Mouse (Mus musculus) limb, embryonic 13.5 days (tissue): ENCODE results near the gene Gm10337. TPM values are rescaled to one million over a fixed set of nuclear protein-coding genes. Genes with fewer than 3 reads are reported as not detected.

Source experiments
- ATAC-seq: fragments of 200-750 bp; cut with Nextera tagmentation; 2 replicates; pipeline ENCODE4 v1.8.0; 2017; ENCODE audit warnings: low read depth, moderate number of reproducible peaks, moderate TSS enrichment; ENCODE audit not compliant: low FRiP score
- H3K27ac ChIP-seq: fragments of 300-500 bp; sonication (generic); 2 replicates; pipeline ENCODE4 v1.5.1; 2015; ENCODE audit warnings: inconsistent platforms, mild to moderate bottlenecking, moderate library complexity
- H3K27me3 ChIP-seq: fragments of 300-500 bp; sonication (generic); 2 replicates; pipeline ENCODE4 v1.6.1; 2015; ENCODE audit warnings: mild to moderate bottlenecking, inconsistent platforms
- H3K36me3 ChIP-seq: fragments of 300-500 bp; sonication (generic); 2 replicates; pipeline ENCODE4 v1.6.1; 2015; ENCODE audit warnings: inconsistent platforms, mild to moderate bottlenecking, moderate library complexity
- H3K4me1 ChIP-seq: fragments of 300-500 bp; sonication (generic); 2 replicates; pipeline ENCODE4 v1.6.1; 2015; ENCODE audit warnings: inconsistent platforms
- H3K4me2 ChIP-seq: fragments of 300-500 bp; sonication (generic); replicated peaks from 2 replicates; pipeline ENCODE4 v1.6.1; 2015; ENCODE audit warnings: inconsistent platforms, mild to moderate bottlenecking, moderate library complexity
- H3K4me3 ChIP-seq: fragments of 300-500 bp; sonication (generic); 2 replicates; pipeline ENCODE4 v1.5.1; 2015; ENCODE audit warnings: moderate library complexity, mild to moderate bottlenecking, inconsistent platforms
- H3K9ac ChIP-seq: fragments of 300-500 bp; sonication (generic); 2 replicates; pipeline ENCODE4 v1.6.1; 2015; ENCODE audit warnings: mild to moderate bottlenecking, inconsistent platforms
- H3K9me3 ChIP-seq: fragments of 300-500 bp; sonication (generic); 2 replicates; pipeline ENCODE4 v1.6.1; 2016; ENCODE audit warnings: inconsistent platforms
- WGBS: fragments of 180-500 bp; shearing (Covaris S2); methylation state at CpG from one replicate; pipeline ENCODE4 v1.1.7; 2015; 5-methylcytosine and 5-hydroxymethylcytosine counted together
- polyA plus RNA-seq: library from polyadenylated mRNA; unstranded; fragments of >200 nt; fragmentation: Nextera tagmentation; extraction: Ambion mirVana; gene quantifications from 2 replicates; pipeline ENCODE4 v1.2.1, GENCODE M21; 2015

Gm10337 gene
- polyA plus RNA-seq, 1 experiment from 2014 or later, result 2.5 TPM

- Histone ChIP-seq H3K27ac (peak overlapping the region; percentile 64; the same call in 1 of the 2 replicates), H3K4me1 (peaks cover 59% of the 10 kb centered on the region), H3K27me3 (no peaks in the 10 kb centered on the region), H3K36me3 (0 out of 2 replicates have a peak, but pooled peaks cover 10% of the 10 kb centered on the region), H3K9me3 (no peaks in the 10 kb centered on the region), H3K4me2 (peak overlapping the region; percentile 79), H3K9ac (peak overlapping the region; percentile 71), H3K4me3 (peak overlapping the region; percentile 62)
- 7% methylated on average over 6 of the region's 6 CpGs for WGBS
- ATAC-seq, result no peak; the same call in 1 of the 2 replicates
Observed at GRCm38 (mm10) chr15:102511285-102511833, 7.8 kb downstream of the Gm10337 start.

DNA sequence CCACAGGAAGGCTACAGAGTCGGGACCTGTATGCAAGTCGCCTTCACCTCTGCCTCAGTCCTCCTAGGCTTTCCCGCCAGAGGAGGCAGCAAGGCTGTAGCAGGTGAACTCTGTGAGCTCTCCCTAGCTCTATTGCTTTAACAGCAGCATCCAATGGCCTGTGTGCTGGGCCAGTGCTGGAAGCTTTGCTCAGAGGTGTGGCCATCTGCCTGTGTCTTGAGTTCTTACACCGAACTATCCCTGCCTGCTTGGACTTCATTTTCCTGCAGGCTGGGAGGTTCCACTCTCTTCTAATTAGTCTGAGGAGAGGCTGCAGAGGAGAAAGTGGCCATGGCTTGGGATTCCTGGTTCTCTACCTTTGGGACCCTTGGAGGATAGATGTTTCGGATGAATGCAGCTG lies 8.5 kb downstream of the Gm10337 start:
- no peak overlapping the region; the same call in 1 of the 2 replicates for H3K27ac ChIP-seq
- H3K36me3 ChIP-seq, result 0 out of 2 replicates have a peak, but pooled peaks cover 10% of the 10 kb centered on the region
- no peak overlapping the region for H3K4me3 ChIP-seq
- H3K9ac ChIP-seq, result peak overlapping the region; percentile 43
- no peak for ATAC-seq
- H3K27me3 ChIP-seq, result no peaks in the 10 kb centered on the region
- H3K4me1 ChIP-seq, result peaks cover 59% of the 10 kb centered on the region
- 23% methylated on average over 5 of the region's 5 CpGs for WGBS
- H3K4me2 ChIP-seq, result peak overlapping the region; percentile 79; the same call in 1 of the 2 replicates
- H3K9me3 ChIP-seq, result no peaks in the 10 kb centered on the region

DNA sequence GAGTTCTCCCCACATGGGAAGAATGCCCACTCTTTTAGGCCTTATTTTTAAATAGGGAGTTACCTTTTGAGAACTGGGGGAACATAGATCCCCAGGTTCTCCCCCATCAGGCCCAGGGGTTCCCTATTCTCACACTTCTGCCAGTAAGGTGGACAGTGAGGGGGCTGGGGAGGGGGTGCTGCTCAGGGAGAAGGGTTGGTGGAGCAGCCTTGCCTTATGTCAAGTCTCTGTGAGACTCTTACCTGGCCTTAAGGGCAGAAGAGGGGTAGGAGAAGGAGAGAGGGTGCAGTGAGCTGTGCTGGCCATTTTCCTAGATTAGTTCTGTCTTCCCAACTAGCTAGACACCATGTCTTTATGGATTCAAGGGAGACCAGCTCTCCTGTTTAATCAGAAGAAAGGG lies 8.9 kb downstream of the Gm10337 start:
- Histone ChIP-seq H3K27me3 (no peaks in the 10 kb centered on the region), H3K36me3 (0 out of 2 replicates have a peak, but pooled peaks cover 8% of the 10 kb centered on the region), H3K4me1 (peaks cover 59% of the 10 kb centered on the region), H3K4me2 (no peak overlapping the region), H3K9ac (peak overlapping the region; percentile 43), H3K27ac (no peak overlapping the region; the same call in 1 of the 2 replicates), H3K4me3 (no peak overlapping the region), H3K9me3 (no peaks in the 10 kb centered on the region)
- no peak for ATAC-seq

DNA sequence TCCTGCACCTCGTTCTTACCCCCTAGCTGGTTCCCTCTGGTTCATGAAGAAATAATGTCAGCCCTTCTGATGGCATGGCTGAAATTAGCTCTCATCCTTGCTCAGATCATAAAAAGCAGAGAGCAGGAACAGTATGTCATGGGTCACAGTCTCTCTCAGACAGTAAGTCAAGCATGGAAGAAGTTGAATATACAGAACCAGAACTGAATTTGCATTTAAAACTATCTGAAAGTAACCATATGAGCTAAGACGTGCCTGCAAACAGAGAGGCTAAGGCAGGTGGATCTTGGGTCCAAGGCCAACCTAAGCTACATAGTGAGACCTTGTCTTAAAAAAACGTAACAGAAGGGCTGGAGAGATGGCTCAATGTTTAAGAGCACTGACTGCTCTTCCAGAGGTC lies 9.5 kb downstream of the Gm10337 start:
- Histone ChIP-seq H3K27me3 (no peaks in the 10 kb centered on the region), H3K4me2 (no peak overlapping the region), H3K9me3 (no peaks in the 10 kb centered on the region), H3K9ac (peak overlapping the region; percentile 43; the same call in 1 of the 2 replicates), H3K27ac (no peak overlapping the region), H3K4me3 (no peak overlapping the region), H3K36me3 (0 out of 2 replicates have a peak, but pooled peaks cover 7% of the 10 kb centered on the region), H3K4me1 (peaks cover 59% of the 10 kb centered on the region)
- ATAC-seq, result no peak
- WGBS, result 83% methylated on average over 3 of the region's 3 CpGs

DNA sequence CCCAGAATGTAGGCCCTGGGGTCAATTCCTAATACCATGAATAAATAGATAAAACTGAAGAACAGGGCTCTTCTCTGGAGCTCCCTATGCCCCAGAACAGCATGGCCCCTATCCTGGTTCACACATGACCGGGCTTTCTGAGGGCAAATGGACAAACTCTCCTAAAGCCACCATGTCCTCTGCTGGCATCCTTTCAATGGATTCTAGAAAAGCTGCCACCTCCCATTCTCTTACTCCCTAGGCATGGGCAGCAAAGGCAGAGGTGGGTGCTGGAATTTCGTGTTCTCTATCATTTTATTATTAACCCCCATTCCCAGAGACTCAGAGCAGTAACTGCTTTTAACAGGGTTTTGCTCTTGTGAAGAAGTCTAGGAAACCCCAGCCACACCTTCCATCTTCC lies 11.7 kb downstream of the Gm10337 start:
- Histone ChIP-seq H3K9me3 (no peaks in the 10 kb centered on the region), H3K4me1 (peaks cover 58% of the 10 kb centered on the region), H3K27ac (no peak overlapping the region), H3K27me3 (no peaks in the 10 kb centered on the region), H3K9ac (no peak overlapping the region), H3K4me3 (peak overlapping the region; percentile 67), H3K4me2 (peak overlapping the region; percentile 88), H3K36me3 (peaks cover under 1% of the 10 kb centered on the region; the same call in 1 of the 2 replicates)
- no peak for ATAC-seq
- WGBS, result 85% methylated on average over 2 of the region's 2 CpGs

DNA sequence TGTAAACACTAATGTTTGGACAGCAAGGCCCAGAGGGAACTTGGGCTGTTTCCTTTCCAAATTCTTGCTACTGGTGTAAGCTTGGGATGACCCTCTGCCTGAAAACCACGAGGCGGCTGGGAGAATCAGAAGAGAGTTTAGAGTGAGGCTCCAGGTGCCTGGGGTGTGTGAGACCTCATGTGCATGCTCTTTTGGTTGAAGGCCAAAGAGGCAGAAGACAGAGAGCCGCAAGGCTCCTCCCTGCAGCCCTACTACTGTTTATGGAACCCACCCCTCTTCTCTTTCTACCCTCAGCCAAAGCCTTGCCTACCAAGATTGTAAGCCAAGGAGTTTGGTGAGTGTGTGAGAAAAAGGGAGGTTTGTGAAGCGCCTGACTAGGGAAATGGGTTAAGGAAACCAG lies 12.3 kb downstream of the Gm10337 start:
- no peak for ATAC-seq
- 35% methylated on average over 4 of the region's 4 CpGs for WGBS
- Histone ChIP-seq H3K36me3 (peaks cover 6% of the 10 kb centered on the region), H3K9ac (peak overlapping the region; percentile 79), H3K4me1 (peaks cover 61% of the 10 kb centered on the region), H3K27ac (peak overlapping the region; percentile 85; the same call in 1 of the 2 replicates), H3K27me3 (no peaks in the 10 kb centered on the region), H3K9me3 (no peaks in the 10 kb centered on the region), H3K4me3 (peak overlapping the region; percentile 67), H3K4me2 (peak overlapping the region; percentile 88)

DNA sequence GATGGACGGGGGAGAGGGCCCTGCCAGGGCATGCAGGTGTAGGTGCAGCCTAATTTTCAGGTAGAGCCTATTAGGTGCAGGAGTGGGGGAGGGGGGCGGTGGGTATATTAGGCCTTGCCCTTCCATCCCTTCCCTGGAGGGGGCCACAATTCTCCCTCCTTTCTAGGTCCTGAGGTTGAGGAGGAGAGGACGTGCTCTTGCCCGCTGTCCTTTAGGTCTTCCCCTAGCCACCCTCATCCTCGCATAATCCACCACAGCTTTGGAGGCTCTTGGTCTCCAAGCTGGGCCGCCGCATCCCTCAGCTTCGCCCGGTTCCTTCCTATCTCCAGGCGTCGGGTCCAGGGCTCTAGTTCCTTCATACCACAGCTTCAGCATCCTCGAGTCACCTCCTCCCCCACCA lies 12.8 kb downstream of the Gm10337 start:
- Histone ChIP-seq H3K9me3 (no peaks in the 10 kb centered on the region), H3K4me1 (peaks cover 56% of the 10 kb centered on the region), H3K27ac (peak overlapping the region; percentile 85), H3K9ac (peak overlapping the region; percentile 79), H3K4me2 (peak overlapping the region; percentile 88), H3K27me3 (no peaks in the 10 kb centered on the region), H3K4me3 (peak overlapping the region; percentile 67), H3K36me3 (peaks cover 11% of the 10 kb centered on the region)
- ATAC-seq, result no peak
- 1% methylated on average over 12 of the region's 12 CpGs for WGBS

DNA sequence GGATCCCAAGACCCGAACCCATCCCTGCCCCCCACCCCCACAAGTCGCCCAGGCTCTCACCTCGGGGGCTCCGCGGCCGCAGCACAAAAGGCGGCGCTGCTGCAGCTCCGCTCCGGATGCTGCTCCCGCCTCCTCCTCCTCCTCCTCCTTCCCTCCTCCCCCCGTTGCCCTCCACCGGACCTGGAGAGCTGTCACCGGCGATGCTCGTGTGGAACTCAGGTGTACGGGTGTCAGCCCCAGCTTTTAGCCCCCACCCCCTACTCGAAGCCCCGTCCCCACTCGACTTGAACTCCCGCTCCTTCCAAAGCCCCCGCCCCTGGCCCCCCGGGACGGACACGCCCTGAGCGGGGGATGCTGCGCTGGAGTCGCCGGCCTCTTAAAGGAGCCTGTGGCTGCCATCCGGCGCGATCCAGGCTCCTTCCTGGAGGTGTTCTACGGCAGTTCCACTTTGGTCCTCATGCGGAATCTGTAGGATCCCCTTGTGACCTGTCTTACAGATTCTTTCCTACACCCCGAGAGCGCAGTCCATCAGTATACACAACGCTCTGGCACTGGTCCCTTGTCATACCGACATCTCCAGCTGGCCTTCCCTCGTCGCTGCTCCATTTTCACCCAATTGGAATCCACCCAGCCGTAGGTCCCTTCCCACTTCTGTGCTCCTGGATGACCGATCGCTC lies 13.3 kb downstream of the Gm10337 start, which contains the start of gene Map3k12:
Gene Map3k12 (minus strand): TSS at position 337 of the 677 bp plus-strand sequence.
- H3K36me3 ChIP-seq, result peaks cover 16% of the 10 kb centered on the region
- peaks cover 50% of the 10 kb centered on the region for H3K4me1 ChIP-seq
- H3K9me3 ChIP-seq, result no peaks in the 10 kb centered on the region
- peak within 1 kb of the TSS; percentile 88 for H3K4me2 ChIP-seq
- no peak for ATAC-seq
- peak within 1 kb of the TSS; percentile 99 for H3K27ac ChIP-seq
- H3K27me3 ChIP-seq, result no peaks in the 10 kb centered on the region
- WGBS, result 1% methylated on average over 38 of the region's 43 CpGs
- H3K4me3 ChIP-seq, result peak within 1 kb of the TSS; percentile 67
- H3K9ac ChIP-seq, result peak within 1 kb of the TSS; percentile 79

DNA sequence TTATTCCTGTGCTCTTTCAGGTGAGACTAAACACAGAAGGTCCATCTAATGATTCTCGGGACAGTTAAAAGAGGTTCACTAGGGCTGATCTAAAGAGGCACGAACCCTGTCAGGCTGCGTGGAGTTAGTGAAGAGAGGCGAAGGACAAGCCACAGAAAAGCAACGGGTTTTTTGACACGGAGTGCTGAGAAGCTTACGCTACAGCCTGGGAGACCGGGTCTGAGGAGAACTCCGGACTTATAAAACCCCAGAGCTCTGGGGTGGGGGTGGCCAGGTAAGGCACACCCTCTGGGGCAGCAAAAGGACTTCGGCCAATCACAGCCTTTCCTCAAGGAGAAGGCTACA lies 14.1 kb downstream of the Gm10337 start:
- H3K27me3 ChIP-seq, result no peaks in the 10 kb centered on the region
- H3K4me2 ChIP-seq, result peak overlapping the region; percentile 88
- no peaks in the 10 kb centered on the region for H3K9me3 ChIP-seq
- H3K27ac ChIP-seq, result peak overlapping the region; percentile 85
- H3K4me1 ChIP-seq, result peaks cover 43% of the 10 kb centered on the region
- peaks cover 24% of the 10 kb centered on the region for H3K36me3 ChIP-seq
- peak overlapping the region; percentile 79 for H3K9ac ChIP-seq
- no peak for ATAC-seq
- 0% methylated on average over 10 of the region's 10 CpGs for WGBS
- peak overlapping the region; percentile 67 for H3K4me3 ChIP-seq

GRCm38 (mm10) chr15:102517976-102518858 lies 14.7 kb downstream of the Gm10337 start, which contains the start of gene Tarbp2:
Tarbp2 (plus strand) TSS chr15:102518192.
- WGBS, result under 1% methylated on average over 59 of the region's 60 CpGs
- peaks cover 28% of the 10 kb centered on the region for H3K36me3 ChIP-seq
- peak; percentile 92 for ATAC-seq
- H3K4me3 ChIP-seq, result peak within 1 kb of the TSS; percentile 67
- no peaks in the 10 kb centered on the region for H3K27me3 ChIP-seq
- peaks cover 39% of the 10 kb centered on the region for H3K4me1 ChIP-seq
- peak within 1 kb of the TSS; percentile 81 for H3K9ac ChIP-seq
- peak within 1 kb of the TSS; percentile 88 for H3K4me2 ChIP-seq
- no peaks in the 10 kb centered on the region for H3K9me3 ChIP-seq
- peak within 1 kb of the TSS; percentile 99 for H3K27ac ChIP-seq

DNA sequence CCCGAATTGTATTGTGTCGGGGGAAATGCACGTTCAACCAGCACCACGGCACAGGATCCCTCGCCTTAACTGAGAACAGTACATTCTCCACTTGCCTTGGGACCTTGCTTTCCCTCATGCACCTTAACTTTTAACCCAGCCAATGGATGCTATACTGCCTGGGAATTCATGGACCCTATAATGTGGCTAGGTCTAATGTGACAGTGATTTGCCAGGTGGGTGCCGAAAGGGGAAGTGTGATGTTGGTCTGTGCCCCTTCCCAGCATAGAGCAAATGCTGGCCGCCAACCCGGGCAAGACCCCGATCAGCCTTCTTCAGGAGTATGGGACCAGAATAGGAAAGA lies 15.3 kb downstream of the Gm10337 start:
- Histone ChIP-seq H3K4me2 (peak overlapping the region; percentile 88), H3K9me3 (no peaks in the 10 kb centered on the region), H3K36me3 (peaks cover 31% of the 10 kb centered on the region), H3K27me3 (no peaks in the 10 kb centered on the region), H3K4me3 (peak overlapping the region; percentile 67), H3K4me1 (peaks cover 39% of the 10 kb centered on the region), H3K9ac (peak overlapping the region; percentile 81), H3K27ac (peak overlapping the region; percentile 99)
- no peak for ATAC-seq
- 13% methylated on average over 9 of the region's 9 CpGs for WGBS
